Mouse (Mus musculus) layer of hippocampus, adult 2 months (tissue): ENCODE data around the gene Reln. TPM values are rescaled to one million over a fixed set of nuclear protein-coding genes. Genes with fewer than 3 reads are reported as not detected.
A peak's percentile ranks its signal among the peaks of the same experiment; 100 is the strongest.

Source experiments
- DNase-seq, 2 experiments: peaks; one replicate each; pipeline ENCODE4 v3.0.0; 2022; ENCODE audit warnings: low spot score in 2 of 2
- H3K27ac ChIP-seq: fragments of 200-600 bp; 2 replicates; pipeline ENCODE4 v1.8.1; 2022
- H3K4me3 ChIP-seq: fragments of 200-600 bp; 2 replicates; pipeline ENCODE4 v1.8.1; 2022; ENCODE audit warnings: mild to moderate bottlenecking
- CTCF ChIP-seq: fragments of 200-600 bp; conservative IDR thresholded peaks from 2 replicates; pipeline ENCODE4 v1.8.1; 2022; ENCODE audit warnings: antibody characterized with exemption, mild to moderate bottlenecking, moderate library complexity
- total RNA-seq, 2 experiments: library from RNA; stranded (reverse); gene quantifications; 2 replicates each; pipeline ENCODE4 v1.2.3; 2021

Reln gene
- total RNA-seq, 2 experiments from 2014 or later: 47.1 to 48.7 TPM

DNA sequence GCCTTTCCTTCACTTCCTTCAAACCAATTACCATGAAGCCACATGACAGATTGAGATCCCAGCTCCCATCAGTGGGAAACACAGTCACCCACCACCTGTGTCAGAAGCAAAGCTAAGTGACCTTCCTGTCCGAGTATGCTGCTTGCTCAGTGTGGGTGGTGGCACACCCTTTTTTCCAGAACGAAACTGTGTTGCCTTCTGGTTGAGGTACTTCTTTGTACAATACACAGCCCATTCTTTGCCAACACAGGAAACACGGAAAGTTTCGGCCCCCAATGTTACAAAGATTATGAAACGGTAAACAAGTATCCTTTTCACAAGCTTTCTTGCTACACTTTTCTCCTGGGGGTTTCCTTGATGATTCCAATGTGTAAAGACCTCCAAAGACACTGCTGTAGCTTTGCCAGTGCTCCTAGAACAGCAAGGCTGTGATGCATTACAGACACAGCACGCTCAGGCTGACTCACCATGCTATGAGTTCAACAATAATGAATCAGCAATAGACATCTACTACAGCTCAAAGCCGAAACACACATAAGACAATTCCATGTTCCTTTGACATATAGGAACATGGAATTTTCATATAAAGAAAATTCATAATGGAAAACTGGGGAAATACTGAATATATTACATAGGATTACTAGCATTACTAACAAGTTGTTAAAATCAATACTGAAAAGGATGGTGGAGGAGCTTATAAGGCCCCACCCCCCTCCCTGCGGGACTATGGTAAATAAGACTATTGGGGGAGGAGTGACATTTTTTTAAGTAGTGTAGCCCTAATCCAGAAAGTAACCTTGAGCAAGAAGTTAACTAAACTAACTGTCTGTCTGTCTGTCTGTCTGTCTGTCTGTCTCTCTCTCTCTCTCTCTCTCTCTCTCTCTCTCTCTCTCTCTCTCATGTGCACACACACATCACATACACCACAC, 15.8 kb downstream of the Reln start:
- Histone ChIP-seq H3K4me3 (no peak overlapping the region), H3K27ac (no peak overlapping the region)
- TF ChIP-seq CTCF: no peak
- no peak for DNase-seq

DNA sequence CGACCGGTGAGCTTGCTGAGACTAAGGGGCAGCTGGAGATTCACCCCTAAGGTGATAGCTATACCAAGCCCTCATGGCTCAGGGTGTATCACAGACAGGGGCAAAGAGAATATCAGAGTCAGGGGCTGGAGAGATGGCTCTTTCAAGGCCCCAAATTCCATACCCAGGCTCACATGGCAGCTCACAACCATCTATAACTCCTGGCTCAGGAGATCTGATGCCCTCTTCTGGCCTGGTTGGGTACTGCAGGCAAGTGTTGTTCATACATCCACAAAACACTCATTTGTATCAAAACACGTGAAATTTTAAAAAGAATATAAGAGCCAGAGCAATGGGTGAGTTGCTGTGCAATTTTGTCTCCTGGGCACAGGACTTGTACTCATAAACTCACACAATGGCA, 17.3 kb downstream of the Reln start:
- TF ChIP-seq CTCF: peak; percentile 75
- H3K27ac ChIP-seq: no peak overlapping the region
- DNase-seq: peak in 1 of 2 experiments; percentile 31
- H3K4me3 ChIP-seq: no peak overlapping the region

DNA sequence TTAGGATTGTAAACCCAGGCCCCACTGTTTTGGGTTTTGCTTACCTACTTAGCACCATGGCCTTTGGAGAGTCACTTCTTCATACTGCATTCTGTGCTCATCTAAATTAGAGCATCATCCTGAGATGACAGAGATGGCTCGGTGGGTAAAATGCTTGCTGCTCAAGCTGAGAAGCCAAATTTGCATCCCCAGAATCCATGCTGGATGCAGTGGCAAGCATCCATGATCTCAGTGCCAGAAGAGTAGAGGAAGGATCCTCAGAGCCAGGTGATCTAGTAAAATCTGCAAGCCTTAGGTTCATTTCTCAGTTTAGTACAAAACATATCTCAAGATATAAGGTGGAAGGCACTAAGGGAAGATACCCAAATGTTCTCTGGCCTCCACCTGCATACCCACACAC, 20.7 kb downstream of the Reln start:
- Histone ChIP-seq H3K27ac (no peak overlapping the region), H3K4me3 (no peak overlapping the region)
- no peak for DNase-seq
- TF ChIP-seq CTCF: no peak

DNA sequence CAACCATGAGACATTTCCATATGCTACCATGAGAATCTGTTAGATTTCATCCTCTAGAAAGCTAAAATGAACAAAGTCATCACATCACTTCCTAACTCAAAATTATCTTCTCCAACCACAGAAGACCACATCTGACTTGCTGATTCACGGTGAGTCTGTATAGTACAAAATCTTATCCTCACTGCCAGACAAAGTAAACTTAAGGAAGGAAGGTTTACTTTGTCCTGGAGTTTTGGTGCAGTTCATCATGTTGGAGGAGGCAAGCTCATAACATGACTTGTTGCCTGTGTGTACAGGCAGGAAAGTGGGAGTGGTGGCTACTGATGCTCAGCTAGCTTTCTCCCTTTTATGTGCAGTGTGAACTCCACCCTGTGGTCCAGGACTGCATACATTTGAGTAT, 26.7 kb downstream of the Reln start:
- no peak for DNase-seq
- Histone ChIP-seq H3K27ac (no peak overlapping the region), H3K4me3 (no peak overlapping the region)
- TF ChIP-seq CTCF: no peak

GRCm38 (mm10) chr5:22316471-22316870, 28.0 kb downstream of the Reln start:
- TF ChIP-seq CTCF: no peak

DNA sequence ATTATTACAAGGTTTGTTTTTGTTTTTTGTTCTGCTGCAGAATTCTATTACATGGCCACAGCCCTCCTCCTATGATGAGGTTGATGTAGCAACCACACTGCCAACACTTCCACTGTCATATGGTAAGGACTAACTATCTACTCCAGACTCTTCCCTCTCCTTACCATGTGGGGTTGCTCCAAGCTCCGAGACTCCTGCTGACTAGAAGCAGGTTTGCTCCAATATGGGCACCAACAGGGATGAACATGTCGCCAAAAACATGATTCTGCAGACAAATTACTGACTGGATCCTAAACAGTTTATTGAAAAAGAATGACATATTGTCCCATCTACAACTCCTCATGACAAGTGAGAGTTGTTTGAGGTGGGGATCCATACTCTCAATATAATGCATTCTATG, 28.5 kb downstream of the Reln start:
- H3K4me3 ChIP-seq: no peak overlapping the region
- no peak for TF ChIP-seq CTCF
- no peak for DNase-seq
- no peak overlapping the region for H3K27ac ChIP-seq

More at GRCm38 (mm10) chr5:22316471-22316870, 28.0 kb downstream of the Reln start:
- Histone ChIP-seq H3K27ac (no peak overlapping the region), H3K4me3 (no peak overlapping the region)
- DNase-seq: no peak

DNA sequence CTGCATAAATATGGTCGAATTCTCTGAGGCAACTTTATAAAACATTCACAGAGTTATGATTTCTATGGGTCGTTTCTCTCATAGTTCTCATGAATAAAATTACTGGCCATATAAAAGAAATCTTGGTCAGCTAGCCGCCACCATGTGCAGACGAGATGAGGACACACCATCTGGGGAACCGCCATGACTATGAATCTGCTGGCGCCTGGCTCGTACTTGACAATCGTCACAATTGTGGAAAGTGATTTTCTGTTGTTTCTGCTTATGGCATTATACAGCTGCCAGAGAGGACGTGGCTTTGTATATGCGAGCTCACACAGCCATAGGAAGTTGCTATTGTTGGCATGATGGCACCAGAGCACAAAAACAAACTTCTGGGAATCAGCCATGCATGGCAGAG, 31.5 kb downstream of the Reln start:
- no peak for TF ChIP-seq CTCF
- no peak overlapping the region for H3K27ac ChIP-seq
- H3K4me3 ChIP-seq: no peak overlapping the region
- no peak for DNase-seq

- Histone ChIP-seq H3K4me3 (no peak overlapping the region), H3K27ac (no peak overlapping the region)
- DNase-seq: no peak
- no peak for TF ChIP-seq CTCF
Observed at GRCm38 (mm10) chr5:22311046-22311445, 33.5 kb downstream of the Reln start.

- Histone ChIP-seq H3K4me3 (no peak overlapping the region), H3K27ac (no peak overlapping the region)
- no peak for TF ChIP-seq CTCF
- DNase-seq: no peak
Observed at GRCm38 (mm10) chr5:22309001-22309400, 35.5 kb downstream of the Reln start.

DNA sequence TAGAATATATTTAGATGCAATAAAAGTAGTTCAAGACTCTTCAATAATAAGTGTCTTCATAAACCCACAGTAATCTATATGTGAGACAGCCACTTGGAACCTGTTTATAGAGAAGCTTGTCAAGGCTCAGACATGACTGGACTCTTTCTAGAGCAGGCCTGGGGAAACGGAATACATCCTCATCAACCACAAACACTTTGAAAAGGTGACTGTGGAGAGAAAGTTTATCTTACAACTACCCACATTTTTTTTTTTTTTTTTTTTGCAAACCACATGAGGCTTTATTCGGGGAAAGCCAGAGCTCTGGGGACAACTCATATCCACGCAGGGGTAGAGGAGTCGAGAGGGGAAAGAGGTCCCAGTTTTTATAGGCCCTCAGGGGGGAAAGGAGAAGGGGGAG, 36.6 kb downstream of the Reln start:
- no peak for DNase-seq
- no peak for TF ChIP-seq CTCF
- no peak overlapping the region for H3K4me3 ChIP-seq

DNA sequence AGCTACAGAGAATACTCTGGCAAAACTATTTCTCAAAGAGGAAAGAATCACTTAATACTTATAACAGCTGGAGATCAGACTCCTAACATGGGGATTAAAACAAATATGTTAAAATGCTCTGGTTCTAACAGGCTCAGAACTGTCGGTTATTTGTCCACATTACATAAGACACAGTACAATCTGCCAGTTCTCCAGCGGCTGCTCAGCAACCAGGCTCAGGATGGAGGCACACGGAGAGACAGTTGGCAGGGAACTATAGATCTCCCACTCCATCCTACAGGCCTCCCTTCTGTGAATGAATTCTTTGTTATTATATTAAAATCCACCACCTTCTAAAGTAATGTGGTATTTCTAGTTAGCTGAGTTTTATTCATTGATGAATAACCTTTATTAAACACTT, 37.4 kb downstream of the Reln start:
- no peak for TF ChIP-seq CTCF
- peak; percentile 49 to 81 for DNase-seq
- Histone ChIP-seq H3K4me3 (no peak overlapping the region), H3K27ac (no peak overlapping the region)

More for the DNA sequence above, 36.6 kb downstream of the Reln start:
- no peak overlapping the region for H3K27ac ChIP-seq

GRCm38 (mm10) chr5:22303709-22304108, 40.8 kb downstream of the Reln start:
- H3K4me3 ChIP-seq: no peak overlapping the region
- H3K27ac ChIP-seq: no peak overlapping the region
- DNase-seq: no peak
- no peak for TF ChIP-seq CTCF

DNA sequence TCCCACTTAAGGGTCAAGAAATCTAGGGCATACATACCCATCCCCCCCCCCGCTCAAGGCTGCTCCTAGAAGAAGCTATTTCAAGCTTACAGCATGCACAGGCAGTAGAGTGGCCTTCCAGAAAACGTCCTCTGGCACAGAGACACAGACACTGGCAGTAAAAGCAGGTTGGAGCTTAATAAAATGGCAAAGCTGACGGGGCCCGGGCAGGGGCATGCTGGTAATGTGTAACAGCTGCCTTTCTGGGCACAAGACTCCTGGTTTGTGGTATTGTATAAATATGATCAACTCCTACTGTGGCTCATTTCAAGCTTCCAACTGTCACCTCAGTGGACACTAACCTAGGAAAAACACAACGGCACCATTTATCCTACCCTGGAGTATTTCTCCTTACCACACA, 42.2 kb downstream of the Reln start:
- TF ChIP-seq CTCF: no peak
- DNase-seq: no peak
- Histone ChIP-seq H3K4me3 (no peak overlapping the region), H3K27ac (no peak overlapping the region)

DNA sequence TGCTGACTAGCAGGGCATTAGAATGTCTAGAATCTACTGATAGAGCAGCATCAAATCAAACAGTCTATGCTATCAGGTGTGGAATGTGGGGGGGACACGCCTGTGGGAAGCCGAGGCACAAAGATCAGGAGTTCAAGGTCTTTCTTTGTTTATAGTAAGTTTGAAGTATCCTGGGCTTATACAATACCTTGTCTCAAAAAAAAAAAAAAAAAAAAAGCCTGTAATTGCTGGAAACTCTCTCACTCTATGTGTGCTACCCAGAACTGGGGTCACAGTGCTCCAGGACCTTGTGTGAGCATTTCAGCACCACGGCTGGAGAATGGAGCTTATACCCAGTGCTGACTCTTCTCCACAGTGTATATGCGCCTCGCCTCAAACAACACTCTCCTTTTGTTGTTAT, 43.7 kb downstream of the Reln start:
- H3K4me3 ChIP-seq: no peak overlapping the region
- DNase-seq: no peak
- H3K27ac ChIP-seq: no peak overlapping the region
- no peak for TF ChIP-seq CTCF
